Mouse (Mus musculus): ENCODE measurements at regions not wholly inside any gene's neighbourhood (a gene's known extent, or its start where the extent isn't known, plus 50 kb on each side); places are given as distances from the start of the nearest gene placed in this dataset.

GRCm38 (mm10) chr3:104293869-104294268 lies 73.7 kb upstream of the Magi3 start:
- ATAC-seq (ENCODE audit: low FRiP score), result no peak

GRCm38 (mm10) chr3:104288970-104289680 lies 69.0 kb upstream of the Magi3 start:
- 60% methylated on average over 5 of the region's 5 CpGs for WGBS

More at GRCm38 (mm10) chr3:104293869-104294268, 73.7 kb upstream of the Magi3 start:
- Histone ChIP-seq H3K4me2 (no peak overlapping the region), H3K27me3 (no peaks in the 10 kb centered on the region), H3K9ac (no peak overlapping the region), H3K36me3 (no peaks in the 10 kb centered on the region), H3K4me3 (no peak overlapping the region), H3K9me3 (no peaks in the 10 kb centered on the region), H3K27ac (no peak overlapping the region), H3K4me1 (replicated peaks) (peaks cover 10% of the 10 kb centered on the region)
- WGBS, result 62% methylated on average over 3 of the region's 3 CpGs

GRCm38 (mm10) chr3:104287900-104288299 lies 67.7 kb upstream of the Magi3 start:
- Histone ChIP-seq H3K4me2 (no peak overlapping the region), H3K4me3 (no peak overlapping the region), H3K27me3 (no peaks in the 10 kb centered on the region), H3K9me3 (no peaks in the 10 kb centered on the region), H3K36me3 (no peaks in the 10 kb centered on the region), H3K4me1 (replicated peaks) (no peaks in the 10 kb centered on the region), H3K27ac (no peak overlapping the region), H3K9ac (no peak overlapping the region)
- ATAC-seq (ENCODE audit: low FRiP score), result no peak

More at GRCm38 (mm10) chr3:104288970-104289680, 69.0 kb upstream of the Magi3 start:
- no peak overlapping the region for H3K27ac ChIP-seq
- no peak overlapping the region for H3K4me2 ChIP-seq
- no peaks in the 10 kb centered on the region for H3K36me3 ChIP-seq
- no peaks in the 10 kb centered on the region for H3K27me3 ChIP-seq
- no peak for ATAC-seq (ENCODE audit: low FRiP score)
- H3K4me3 ChIP-seq, result no peak overlapping the region
- H3K9ac ChIP-seq, result no peak overlapping the region
- no peaks in the 10 kb centered on the region for H3K4me1 ChIP-seq (replicated peaks)
- H3K9me3 ChIP-seq, result no peaks in the 10 kb centered on the region

- 90% methylated on average over 2 of the region's 2 CpGs for WGBS
- Histone ChIP-seq H3K27ac (no peak overlapping the region), H3K4me3 (no peak overlapping the region), H3K27me3 (no peaks in the 10 kb centered on the region), H3K4me2 (no peak overlapping the region), H3K4me1 (replicated peaks) (no peaks in the 10 kb centered on the region), H3K9ac (no peak overlapping the region), H3K9me3 (no peaks in the 10 kb centered on the region), H3K36me3 (no peaks in the 10 kb centered on the region)
- no peak for ATAC-seq (ENCODE audit: low FRiP score)
Measured at GRCm38 (mm10) chr3:104284961-104285360, 64.8 kb upstream of the Magi3 start.

- 83% methylated on average over 5 of the region's 5 CpGs for WGBS
Measured at GRCm38 (mm10) chr3:104283855-104284254, 63.7 kb upstream of the Magi3 start.

GRCm38 (mm10) chr3:104279505-104279904 lies 59.3 kb upstream of the Magi3 start:
- Histone ChIP-seq H3K4me2 (no peak overlapping the region), H3K27me3 (no peaks in the 10 kb centered on the region), H3K4me1 (replicated peaks) (peaks cover 11% of the 10 kb centered on the region; the same call in 1 of the 2 replicates), H3K4me3 (no peak overlapping the region), H3K9ac (no peak overlapping the region), H3K36me3 (no peaks in the 10 kb centered on the region), H3K27ac (no peak overlapping the region), H3K9me3 (no peaks in the 10 kb centered on the region)
- WGBS, result 73% methylated on average over 6 of the region's 6 CpGs
- no peak for ATAC-seq (ENCODE audit: low FRiP score)

More at GRCm38 (mm10) chr3:104283855-104284254, 63.7 kb upstream of the Magi3 start:
- H3K27me3 ChIP-seq, result no peaks in the 10 kb centered on the region
- ATAC-seq (ENCODE audit: low FRiP score), result no peak
- no peaks in the 10 kb centered on the region for H3K36me3 ChIP-seq
- H3K9ac ChIP-seq, result no peak overlapping the region
- H3K27ac ChIP-seq, result no peak overlapping the region
- no peaks in the 10 kb centered on the region for H3K9me3 ChIP-seq
- no peak overlapping the region for H3K4me2 ChIP-seq
- H3K4me3 ChIP-seq, result no peak overlapping the region
- H3K4me1 ChIP-seq (replicated peaks), result no peaks in the 10 kb centered on the region

- no peaks in the 10 kb centered on the region for H3K9me3 ChIP-seq
- no peak overlapping the region for H3K9ac ChIP-seq
- H3K27ac ChIP-seq, result no peak overlapping the region
- 23% methylated on average over 1 of the region's 1 CpGs for WGBS
- no peak overlapping the region for H3K4me3 ChIP-seq
- no peak overlapping the region for H3K4me2 ChIP-seq
- peaks cover 21% of the 10 kb centered on the region; the same call in 1 of the 2 replicates for H3K4me1 ChIP-seq (replicated peaks)
- no peaks in the 10 kb centered on the region for H3K36me3 ChIP-seq
- ATAC-seq (ENCODE audit: low FRiP score), result peak; percentile 73; the same call in 1 of the 2 replicates
- no peaks in the 10 kb centered on the region for H3K27me3 ChIP-seq
Measured at GRCm38 (mm10) chr3:104274718-104275302, 54.6 kb upstream of the Magi3 start.

GRCm38 (mm10) chr3:104274084-104274483 lies 53.9 kb upstream of the Magi3 start:
- Histone ChIP-seq H3K4me1 (replicated peaks) (peaks cover 21% of the 10 kb centered on the region; the same call in 1 of the 2 replicates), H3K27me3 (no peaks in the 10 kb centered on the region), H3K4me3 (no peak overlapping the region), H3K9ac (no peak overlapping the region), H3K27ac (no peak overlapping the region), H3K9me3 (no peaks in the 10 kb centered on the region), H3K36me3 (no peaks in the 10 kb centered on the region), H3K4me2 (no peak overlapping the region)
- ATAC-seq (ENCODE audit: low FRiP score), result no peak

All from hindbrain, embryonic 13.5 days (tissue).